Mouse (Mus musculus): ENCODE data around the gene Acot12.

The Acot12 gene

DNA sequence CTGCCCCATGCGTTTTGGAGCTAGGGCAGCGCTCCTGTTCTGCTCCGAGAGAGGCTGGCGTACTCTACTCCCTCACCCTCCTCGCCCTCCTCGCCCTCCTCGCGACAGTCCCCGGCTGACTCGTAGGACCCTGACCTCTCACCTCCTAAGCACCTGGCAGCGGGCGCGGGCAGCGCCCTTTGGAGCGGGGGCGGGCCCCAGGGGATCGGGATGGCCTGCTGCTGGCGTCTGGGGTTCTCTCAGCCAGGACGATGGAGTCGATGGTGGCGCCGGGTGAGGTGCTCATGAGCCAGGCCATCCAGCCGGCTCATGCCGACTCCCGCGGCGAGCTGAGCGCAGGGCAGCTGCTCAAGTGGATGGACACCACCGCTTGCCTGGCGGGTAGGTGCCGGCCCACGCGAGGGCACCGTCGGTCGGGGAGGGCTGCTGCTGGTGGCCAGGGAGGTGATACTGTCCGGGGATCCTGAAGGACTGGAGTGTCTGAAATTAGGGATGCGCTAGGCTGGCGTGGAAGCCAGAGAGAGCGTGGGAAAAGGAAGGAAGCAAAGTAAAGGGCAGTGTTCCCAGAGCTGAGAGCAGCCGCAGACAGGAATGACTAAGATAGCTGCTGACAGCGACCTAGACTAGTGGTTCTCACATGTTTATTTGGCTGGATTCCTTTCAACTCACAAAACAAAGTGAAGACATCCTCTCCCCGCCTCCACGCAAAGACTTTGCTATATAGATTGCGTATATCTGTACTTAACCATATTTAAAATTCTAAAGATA is at the start of gene Acot12:
Acot12 (plus strand) TSS at position 233 of the 768 bp plus-strand sequence.
- no peak for DNase-seq (ENCODE audit: low read depth, low spot score)

- no peak for DNase-seq (ENCODE audit: low read depth, low spot score)
These were observed 47.7 kb upstream of the Acot12 start for GRCm38 (mm10) chr13:91693615-91694014.

- DNase-seq (ENCODE audit: low read depth, low spot score) = no peak
These were observed 45.9 kb upstream of the Acot12 start for GRCm38 (mm10) chr13:91695406-91695805.

DNA sequence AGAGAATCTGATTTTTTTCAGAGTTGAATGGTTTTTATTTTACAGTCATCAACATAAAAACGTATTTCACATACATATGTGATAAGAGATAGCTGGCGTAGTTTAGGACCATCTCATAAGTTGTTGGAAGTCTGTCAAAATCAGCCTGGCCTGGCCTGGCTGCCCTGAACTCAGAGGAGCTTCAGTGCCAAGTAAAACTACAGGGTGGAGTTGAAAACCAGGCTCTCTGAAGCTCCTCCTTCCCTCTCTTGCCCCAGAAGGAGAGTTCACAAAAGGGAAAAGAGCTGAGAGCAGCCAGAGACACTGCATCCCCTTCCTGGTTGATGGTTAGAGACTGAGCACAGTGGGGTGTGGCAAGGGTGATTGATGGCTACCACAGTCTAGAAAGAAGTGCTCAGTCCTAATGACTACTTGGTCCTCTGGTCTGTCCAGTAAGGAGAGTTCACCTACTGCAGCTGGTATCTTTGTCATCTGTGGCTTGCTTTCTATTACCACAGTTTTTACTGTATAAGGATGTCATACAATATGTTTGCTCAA is 45.1 kb upstream of the Acot12 start:
- DNase-seq (ENCODE audit: low read depth, low spot score) = peak; percentile 9

DNA sequence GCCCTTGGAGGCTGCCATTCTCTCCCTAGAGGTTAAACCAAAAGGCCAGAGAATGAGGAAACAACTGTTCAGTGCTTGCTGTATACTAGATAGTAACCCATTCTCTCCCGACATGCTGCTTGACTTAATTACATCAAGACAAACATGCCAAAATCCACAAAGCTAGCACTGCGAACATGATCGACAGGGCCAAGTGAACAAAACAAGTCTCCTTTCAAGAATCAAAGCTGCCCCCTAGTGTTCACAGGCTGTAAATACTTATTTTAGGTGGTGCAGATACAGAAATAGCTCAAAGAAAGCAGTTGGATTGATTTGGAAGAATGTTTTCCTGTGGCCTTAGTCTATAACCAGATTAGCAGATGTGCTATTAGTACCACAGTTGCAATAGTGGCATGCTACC is 44.3 kb upstream of the Acot12 start:
- DNase-seq (ENCODE audit: low read depth, low spot score) = peak; percentile 65

DNA sequence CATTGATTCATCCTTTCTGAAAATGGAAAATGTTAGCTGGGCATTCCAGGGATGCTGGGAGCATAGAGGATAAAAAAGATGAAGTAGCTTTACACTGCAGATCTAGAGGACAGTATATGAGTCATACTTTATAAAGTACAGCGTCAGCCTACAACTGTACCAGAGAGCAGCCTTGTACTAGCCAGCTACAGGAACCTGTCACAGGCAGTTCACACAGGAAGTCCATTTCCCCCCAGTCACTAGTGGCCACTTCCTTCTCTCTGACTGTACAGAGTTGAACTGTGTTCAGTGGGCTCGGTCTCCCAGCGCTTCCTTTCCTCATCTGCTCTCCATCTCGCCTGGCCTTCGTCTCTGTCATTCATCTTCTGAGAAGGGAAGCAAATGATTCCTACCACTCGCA is 39.0 kb upstream of the Acot12 start:
- no peak for DNase-seq (ENCODE audit: low read depth, low spot score)

DNA sequence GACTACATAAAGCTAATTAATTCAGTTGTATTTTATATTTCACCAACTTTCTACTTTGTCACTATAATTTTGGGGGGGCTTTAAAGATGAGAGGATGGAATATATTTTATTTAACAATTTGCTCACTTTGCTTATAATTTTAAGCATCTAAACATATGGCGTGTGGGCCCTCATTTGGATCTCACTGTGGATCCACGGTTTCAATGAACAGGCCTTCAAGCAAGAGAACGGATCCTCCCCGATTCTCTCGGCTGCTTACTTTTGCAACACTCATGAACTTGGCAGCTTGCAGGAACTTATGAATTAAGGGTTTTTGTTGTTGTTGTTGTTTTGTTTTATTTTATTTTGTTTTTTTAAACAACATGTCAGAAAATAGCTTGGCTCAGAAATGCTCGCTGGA is 21.8 kb upstream of the Acot12 start:
- no peak for DNase-seq (ENCODE audit: low read depth, low spot score)

GRCm38 (mm10) chr13:91723108-91723735 is 18.1 kb upstream of the Acot12 start:
- DNase-seq (ENCODE audit: low read depth, low spot score) = peak; percentile 54

GRCm38 (mm10) chr13:91723736-91724119 is 17.6 kb upstream of the Acot12 start:
- DNase-seq (ENCODE audit: low read depth, low spot score) = no peak

GRCm38 (mm10) chr13:91724211-91724610 is 17.1 kb upstream of the Acot12 start:
- peak; percentile 88 for DNase-seq (ENCODE audit: low read depth, low spot score)

DNA sequence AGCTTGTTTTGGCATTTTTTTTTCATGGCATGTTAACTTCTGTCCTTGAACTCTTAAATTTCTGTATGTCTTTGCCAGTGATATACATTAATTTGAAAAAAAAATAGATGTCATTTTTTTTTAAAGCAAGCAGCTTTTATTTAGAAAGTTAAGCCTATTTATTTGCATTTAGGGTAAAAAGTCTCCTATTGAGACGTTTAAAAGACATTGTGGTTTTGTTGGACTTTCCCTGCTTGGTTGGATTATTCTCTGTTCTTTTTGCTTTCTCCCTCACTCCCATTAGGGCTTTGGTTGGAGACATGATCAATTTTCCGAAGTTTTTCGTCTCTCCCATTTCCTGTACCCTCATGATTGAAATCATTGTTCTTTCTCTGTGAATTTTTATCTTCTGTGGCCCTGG is 16.2 kb upstream of the Acot12 start:
- DNase-seq (ENCODE audit: low read depth, low spot score) = no peak

DNA sequence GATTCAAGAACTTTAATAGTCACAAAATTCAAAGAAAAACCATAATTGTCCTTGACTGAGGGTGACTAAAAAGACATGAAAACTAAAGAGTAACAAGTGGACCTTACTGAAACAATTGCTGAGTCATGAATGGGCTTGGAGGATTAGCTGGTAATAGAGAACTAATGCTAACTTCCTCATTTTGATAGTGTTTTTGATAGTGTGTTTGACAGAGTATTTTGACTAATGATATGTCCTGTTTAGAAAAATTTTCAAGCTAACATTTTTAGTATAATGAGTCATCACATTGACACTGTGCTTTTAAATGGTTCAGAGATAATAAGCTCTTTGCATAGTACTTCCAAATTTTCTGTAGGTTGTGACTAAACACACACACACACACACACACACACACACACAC is 13.4 kb upstream of the Acot12 start:
- peak; percentile 27 for DNase-seq (ENCODE audit: low read depth, low spot score)

GRCm38 (mm10) chr13:91737191-91737590 is 4.1 kb upstream of the Acot12 start:
- no peak for DNase-seq (ENCODE audit: low read depth, low spot score)

- no peak for DNase-seq (ENCODE audit: low read depth, low spot score)
These were observed 461 bp upstream of the Acot12 start for GRCm38 (mm10) chr13:91740851-91741250.

DNA sequence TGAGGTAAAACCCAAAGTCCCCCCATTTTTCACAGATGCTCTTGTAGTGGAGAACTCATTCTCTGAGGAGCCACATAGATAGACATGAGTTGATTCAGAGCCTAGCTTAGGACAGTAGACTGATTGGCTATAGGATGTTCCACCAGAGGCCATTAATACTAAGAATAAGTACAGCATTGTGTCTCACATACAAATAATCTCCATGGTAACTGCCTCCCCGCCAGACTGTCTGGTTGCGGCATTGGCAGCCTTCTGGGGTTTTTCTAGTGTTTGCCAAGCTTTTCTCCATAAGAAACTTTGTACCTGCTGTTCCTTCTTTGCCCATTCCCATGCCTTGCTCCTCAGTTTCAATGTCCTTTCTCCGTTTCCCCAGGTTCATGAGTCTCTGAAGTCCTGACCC is 1.9 kb downstream of the Acot12 start:
- no peak for DNase-seq (ENCODE audit: low read depth, low spot score)

- no peak for DNase-seq (ENCODE audit: low read depth, low spot score)
These were observed 5.2 kb downstream of the Acot12 start for GRCm38 (mm10) chr13:91746470-91746869.

DNA sequence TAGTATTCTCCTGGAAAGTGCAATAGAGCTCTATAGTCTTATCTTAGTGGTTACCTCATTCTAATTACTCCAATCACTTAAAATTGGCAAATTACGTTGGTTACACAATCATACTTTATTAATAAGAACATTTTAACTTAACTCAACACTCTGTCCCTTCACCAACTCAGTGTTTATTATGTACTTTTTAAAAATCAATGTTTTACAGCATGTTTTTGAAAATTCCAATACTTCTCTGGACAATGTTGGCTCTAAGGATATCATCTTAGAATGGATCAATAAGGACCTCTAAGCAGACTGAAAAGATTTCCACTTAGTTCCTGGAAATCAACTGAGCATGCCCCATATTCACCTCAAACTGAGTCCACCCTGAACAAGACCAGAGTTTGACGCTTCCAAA is 7.1 kb downstream of the Acot12 start:
- no peak for DNase-seq (ENCODE audit: low read depth, low spot score)

DNA sequence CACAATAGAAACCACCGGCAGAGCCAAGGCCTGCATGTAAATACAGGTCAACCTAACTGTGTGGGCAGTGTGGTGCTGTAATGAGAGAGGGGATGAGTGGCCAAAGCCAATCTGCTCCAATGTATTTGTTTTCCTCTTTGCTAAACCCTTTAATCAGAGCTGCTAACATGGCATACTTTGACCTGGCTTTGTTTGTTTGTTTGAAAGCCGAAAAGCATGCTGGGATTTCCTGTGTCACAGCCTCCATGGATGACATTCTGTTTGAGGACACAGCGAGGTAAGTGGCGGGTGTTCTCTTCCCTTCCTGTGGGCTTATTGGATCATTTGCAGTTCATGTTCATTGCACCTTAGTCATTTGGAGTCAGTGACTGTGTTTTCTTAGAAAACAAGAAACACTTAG is 8.7 kb downstream of the Acot12 start:
- no peak for DNase-seq (ENCODE audit: low read depth, low spot score)

DNA sequence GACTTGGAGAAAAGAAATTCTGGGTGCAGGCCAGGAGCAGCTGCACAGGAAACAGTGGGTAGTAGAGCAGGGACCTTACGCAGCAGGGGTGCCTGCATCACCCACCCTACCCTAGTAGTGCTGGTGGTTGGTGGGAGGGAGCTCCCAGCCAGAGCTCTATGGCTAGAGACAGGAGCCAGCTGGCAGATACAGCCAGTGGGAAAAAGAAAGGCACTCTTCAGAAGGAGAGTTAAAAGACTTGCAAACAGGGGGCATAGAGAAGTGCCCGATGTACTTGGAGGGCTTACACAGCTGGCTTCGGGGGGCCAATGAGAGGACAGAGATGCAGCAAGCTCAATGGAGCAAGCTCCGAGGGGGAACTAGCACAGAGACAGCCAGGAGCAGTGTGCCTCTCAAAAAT is 12.4 kb downstream of the Acot12 start:
- DNase-seq (ENCODE audit: low read depth, low spot score) = no peak

DNA sequence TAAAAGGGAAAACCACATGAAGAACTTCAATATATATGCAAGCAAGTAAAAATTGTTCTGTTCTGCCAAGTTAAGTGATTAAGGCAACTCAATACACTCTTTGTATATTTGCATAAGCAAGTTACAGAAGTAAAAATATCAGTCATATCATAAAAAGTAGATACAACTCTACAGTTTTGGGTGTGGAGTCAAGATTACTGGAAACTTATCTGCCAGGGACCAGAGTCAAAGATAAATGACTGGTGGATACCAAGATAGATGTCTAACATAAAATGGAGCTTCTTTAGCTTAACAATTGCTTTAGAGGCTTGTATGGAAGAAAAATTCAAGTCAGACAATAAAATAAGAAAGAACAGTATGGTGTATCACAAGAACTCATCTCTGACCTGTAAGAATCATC is 13.4 kb downstream of the Acot12 start:
- no peak for DNase-seq (ENCODE audit: low read depth, low spot score)

GRCm38 (mm10) chr13:91756230-91756629 is 14.9 kb downstream of the Acot12 start:
- DNase-seq (ENCODE audit: low read depth, low spot score) = peak; percentile 77

- no peak for DNase-seq (ENCODE audit: low read depth, low spot score)
These were observed 17.2 kb downstream of the Acot12 start for GRCm38 (mm10) chr13:91758316-91759048.

Data from 3T3-L1 (cell line).